Mouse (Mus musculus): Measurements from ENCODE around the gene Auts2. TPM values are rescaled to one million over a fixed set of nuclear protein-coding genes. Genes with fewer than 3 reads are reported as not detected.

Auts2 gene
- polyA plus RNA-seq, 1 experiment from 2014 or later: 71.4 TPM

- DNase-seq (ENCODE audit: low spot score): no peak
- no peaks in the 10 kb centered on the region for H3K36me3 ChIP-seq (ENCODE audit: control insufficient read depth, insufficient read depth, low read length)
- no peaks in the 10 kb centered on the region for H3K27me3 ChIP-seq (ENCODE audit: control insufficient read depth, insufficient read depth, low read length)
- 77% methylated on average over 1 of the region's 1 CpGs for WGBS
- H3K27ac ChIP-seq (ENCODE audit: low read depth, low read length): no peak overlapping the region
- no peak for ATAC-seq (replicated peaks; ENCODE audit: low FRiP score)
- no peaks in the 10 kb centered on the region for H3K9me3 ChIP-seq (ENCODE audit: control insufficient read depth, low read length)
- no peak overlapping the region for H3K4me3 ChIP-seq (ENCODE audit: low read depth, low read length)
- H3K9ac ChIP-seq (ENCODE audit: low read length): no peak overlapping the region
- no peak overlapping the region for H3K4me2 ChIP-seq (ENCODE audit: low read depth, low read length, severe bottlenecking)
- no peaks in the 10 kb centered on the region for H3K4me1 ChIP-seq (replicated peaks; ENCODE audit: control insufficient read depth, insufficient read depth, low read length)
Observed at GRCm38 (mm10) chr5:132378977-132379376, 164.2 kb downstream of the Auts2 start.

GRCm38 (mm10) chr5:132375130-132375529, 168.0 kb downstream of the Auts2 start:
- no peak overlapping the region for H3K27ac ChIP-seq (ENCODE audit: low read depth, low read length)
- 81% methylated on average over 1 of the region's 1 CpGs for WGBS
- ATAC-seq (replicated peaks; ENCODE audit: low FRiP score): no peak

GRCm38 (mm10) chr5:132373471-132374075, 169.6 kb downstream of the Auts2 start:
- Histone ChIP-seq H3K4me3 (ENCODE audit: low read depth, low read length) (no peak overlapping the region), H3K36me3 (ENCODE audit: control insufficient read depth, insufficient read depth, low read length) (no peaks in the 10 kb centered on the region), H3K9ac (ENCODE audit: low read length) (no peak overlapping the region), H3K4me1 (replicated peaks; ENCODE audit: control insufficient read depth, insufficient read depth, low read length) (peaks cover under 1% of the 10 kb centered on the region; the same call in 1 of the 2 replicates), H3K9me3 (ENCODE audit: control insufficient read depth, low read length) (no peaks in the 10 kb centered on the region), H3K27ac (ENCODE audit: low read depth, low read length) (no peak overlapping the region), H3K27me3 (ENCODE audit: control insufficient read depth, insufficient read depth, low read length) (no peaks in the 10 kb centered on the region), H3K4me2 (ENCODE audit: low read depth, low read length, severe bottlenecking) (no peak overlapping the region)
- no peak for DNase-seq (ENCODE audit: low spot score)
- WGBS: 84% methylated on average over 4 of the region's 4 CpGs
- no peak for ATAC-seq (replicated peaks; ENCODE audit: low FRiP score)

More at GRCm38 (mm10) chr5:132375130-132375529, 168.0 kb downstream of the Auts2 start:
- Histone ChIP-seq H3K4me2 (ENCODE audit: low read depth, low read length, severe bottlenecking) (no peak overlapping the region), H3K36me3 (ENCODE audit: control insufficient read depth, insufficient read depth, low read length) (no peaks in the 10 kb centered on the region), H3K9me3 (ENCODE audit: control insufficient read depth, low read length) (no peaks in the 10 kb centered on the region), H3K4me3 (ENCODE audit: low read depth, low read length) (no peak overlapping the region), H3K27me3 (ENCODE audit: control insufficient read depth, insufficient read depth, low read length) (no peaks in the 10 kb centered on the region), H3K9ac (ENCODE audit: low read length) (no peak overlapping the region), H3K4me1 (replicated peaks; ENCODE audit: control insufficient read depth, insufficient read depth, low read length) (no peaks in the 10 kb centered on the region)
- no peak for DNase-seq (ENCODE audit: low spot score)

GRCm38 (mm10) chr5:132372605-132373004, 170.5 kb downstream of the Auts2 start:
- ATAC-seq (replicated peaks; ENCODE audit: low FRiP score): no peak

GRCm38 (mm10) chr5:132368678-132369088, 174.5 kb downstream of the Auts2 start:
- H3K27me3 ChIP-seq (ENCODE audit: control insufficient read depth, insufficient read depth, low read length): no peaks in the 10 kb centered on the region
- no peak overlapping the region for H3K4me3 ChIP-seq (ENCODE audit: low read depth, low read length)
- H3K27ac ChIP-seq (ENCODE audit: low read depth, low read length): no peak overlapping the region
- H3K9me3 ChIP-seq (ENCODE audit: control insufficient read depth, low read length): no peaks in the 10 kb centered on the region
- peak; percentile 52 for DNase-seq (ENCODE audit: low spot score)
- peaks cover 2% of the 10 kb centered on the region; the same call in 1 of the 2 replicates for H3K4me1 ChIP-seq (replicated peaks; ENCODE audit: control insufficient read depth, insufficient read depth, low read length)
- no peak for ATAC-seq (replicated peaks; ENCODE audit: low FRiP score)
- H3K36me3 ChIP-seq (ENCODE audit: control insufficient read depth, insufficient read depth, low read length): no peaks in the 10 kb centered on the region
- H3K9ac ChIP-seq (ENCODE audit: low read length): no peak overlapping the region
- no peak overlapping the region for H3K4me2 ChIP-seq (ENCODE audit: low read depth, low read length, severe bottlenecking)
- 31% methylated on average over 7 of the region's 7 CpGs for WGBS

More at GRCm38 (mm10) chr5:132372605-132373004, 170.5 kb downstream of the Auts2 start:
- no peak for DNase-seq (ENCODE audit: low spot score)
- WGBS: 75% methylated on average over 2 of the region's 2 CpGs
- H3K9ac ChIP-seq (ENCODE audit: low read length): no peak overlapping the region
- no peaks in the 10 kb centered on the region for H3K27me3 ChIP-seq (ENCODE audit: control insufficient read depth, insufficient read depth, low read length)
- H3K36me3 ChIP-seq (ENCODE audit: control insufficient read depth, insufficient read depth, low read length): no peaks in the 10 kb centered on the region
- peaks cover 2% of the 10 kb centered on the region; the same call in 1 of the 2 replicates for H3K4me1 ChIP-seq (replicated peaks; ENCODE audit: control insufficient read depth, insufficient read depth, low read length)
- no peak overlapping the region for H3K27ac ChIP-seq (ENCODE audit: low read depth, low read length)
- H3K4me3 ChIP-seq (ENCODE audit: low read depth, low read length): no peak overlapping the region
- no peak overlapping the region for H3K4me2 ChIP-seq (ENCODE audit: low read depth, low read length, severe bottlenecking)
- no peaks in the 10 kb centered on the region for H3K9me3 ChIP-seq (ENCODE audit: control insufficient read depth, low read length)

GRCm38 (mm10) chr5:132361276-132361675, 181.9 kb downstream of the Auts2 start:
- Histone ChIP-seq H3K4me3 (ENCODE audit: low read depth, low read length) (no peak overlapping the region), H3K9me3 (ENCODE audit: control insufficient read depth, low read length) (no peaks in the 10 kb centered on the region), H3K36me3 (ENCODE audit: control insufficient read depth, insufficient read depth, low read length) (no peaks in the 10 kb centered on the region), H3K4me2 (ENCODE audit: low read depth, low read length, severe bottlenecking) (no peak overlapping the region), H3K9ac (ENCODE audit: low read length) (no peak overlapping the region), H3K27me3 (ENCODE audit: control insufficient read depth, insufficient read depth, low read length) (no peaks in the 10 kb centered on the region), H3K4me1 (replicated peaks; ENCODE audit: control insufficient read depth, insufficient read depth, low read length) (no peaks in the 10 kb centered on the region), H3K27ac (ENCODE audit: low read depth, low read length) (no peak overlapping the region)
- WGBS: 89% methylated on average over 1 of the region's 1 CpGs
- no peak for ATAC-seq (replicated peaks; ENCODE audit: low FRiP score)
- no peak for DNase-seq (ENCODE audit: low spot score)

- Histone ChIP-seq H3K27me3 (ENCODE audit: control insufficient read depth, insufficient read depth, low read length) (no peaks in the 10 kb centered on the region), H3K36me3 (ENCODE audit: control insufficient read depth, insufficient read depth, low read length) (no peaks in the 10 kb centered on the region), H3K9me3 (ENCODE audit: control insufficient read depth, low read length) (no peaks in the 10 kb centered on the region), H3K4me2 (ENCODE audit: low read depth, low read length, severe bottlenecking) (no peak overlapping the region), H3K27ac (ENCODE audit: low read depth, low read length) (no peak overlapping the region), H3K9ac (ENCODE audit: low read length) (no peak overlapping the region), H3K4me1 (replicated peaks; ENCODE audit: control insufficient read depth, insufficient read depth, low read length) (no peaks in the 10 kb centered on the region), H3K4me3 (ENCODE audit: low read depth, low read length) (no peak overlapping the region)
- ATAC-seq (replicated peaks; ENCODE audit: low FRiP score): no peak
- whole genome bisulfite sequencing: 79% methylated on average over 5 of the region's 5 CpGs
- no peak for DNase-seq (ENCODE audit: low spot score)
Observed at GRCm38 (mm10) chr5:132357726-132358125, 185.4 kb downstream of the Auts2 start.

GRCm38 (mm10) chr5:132355935-132356334, 187.2 kb downstream of the Auts2 start:
- no peak overlapping the region for H3K27ac ChIP-seq (ENCODE audit: low read depth, low read length)
- no peaks in the 10 kb centered on the region for H3K4me1 ChIP-seq (replicated peaks; ENCODE audit: control insufficient read depth, insufficient read depth, low read length)
- 91% methylated on average over 7 of the region's 7 CpGs for WGBS
- no peak overlapping the region for H3K4me2 ChIP-seq (ENCODE audit: low read depth, low read length, severe bottlenecking)
- H3K36me3 ChIP-seq (ENCODE audit: control insufficient read depth, insufficient read depth, low read length): no peaks in the 10 kb centered on the region
- ATAC-seq (replicated peaks; ENCODE audit: low FRiP score) (no peak), DNase-seq (ENCODE audit: low spot score) (no peak)
- no peak overlapping the region for H3K9ac ChIP-seq (ENCODE audit: low read length)
- H3K27me3 ChIP-seq (ENCODE audit: control insufficient read depth, insufficient read depth, low read length): no peaks in the 10 kb centered on the region
- H3K9me3 ChIP-seq (ENCODE audit: control insufficient read depth, low read length): no peaks in the 10 kb centered on the region
- no peak overlapping the region for H3K4me3 ChIP-seq (ENCODE audit: low read depth, low read length)

- Histone ChIP-seq H3K4me2 (ENCODE audit: low read depth, low read length, severe bottlenecking) (no peak overlapping the region), H3K9ac (ENCODE audit: low read length) (no peak overlapping the region), H3K4me3 (ENCODE audit: low read depth, low read length) (no peak overlapping the region), H3K36me3 (ENCODE audit: control insufficient read depth, insufficient read depth, low read length) (no peaks in the 10 kb centered on the region), H3K9me3 (ENCODE audit: control insufficient read depth, low read length) (no peaks in the 10 kb centered on the region), H3K4me1 (replicated peaks; ENCODE audit: control insufficient read depth, insufficient read depth, low read length) (no peaks in the 10 kb centered on the region), H3K27ac (ENCODE audit: low read depth, low read length) (no peak overlapping the region), H3K27me3 (ENCODE audit: control insufficient read depth, insufficient read depth, low read length) (no peaks in the 10 kb centered on the region)
- no peak for ATAC-seq (replicated peaks; ENCODE audit: low FRiP score)
- 59% methylated on average over 1 of the region's 1 CpGs for WGBS
- no peak for DNase-seq (ENCODE audit: low spot score)
Observed at GRCm38 (mm10) chr5:132352437-132352836, 190.7 kb downstream of the Auts2 start.

Data from forebrain, embryonic 11.5 days (tissue).